Mouse (Mus musculus) midbrain, embryonic 14.5 days (tissue): ENCODE results near the gene Pld3. TPM values are rescaled to one million over a fixed set of nuclear protein-coding genes. Genes with fewer than 3 reads are reported as not detected.

ENCODE experiments used
- ATAC-seq: fragments of 200-750 bp; cut with Nextera tagmentation; 2 replicates; pipeline ENCODE4 v1.8.0; 2017; ENCODE audit warnings: moderate number of reproducible peaks, moderate library complexity; ENCODE audit not compliant: low FRiP score, low TSS enrichment
- DNase-seq: peaks from one replicate; pipeline ENCODE4 v3.0.0-alpha.2; 2015
- H3K27ac ChIP-seq: fragments of 300-500 bp; sonication (generic); replicated peaks from 2 replicates; pipeline ENCODE4 v1.5.1; 2014; ENCODE audit warnings: mild to moderate bottlenecking, low read depth, low read length, moderate library complexity
- H3K27me3 ChIP-seq: fragments of 300-500 bp; sonication (generic); 2 replicates; pipeline ENCODE4 v1.6.1; 2014; ENCODE audit warnings: low read length, control low read depth, mixed read lengths; ENCODE audit not compliant: control insufficient read depth, insufficient read depth
- H3K36me3 ChIP-seq: fragments of 300-500 bp; sonication (generic); 2 replicates; pipeline ENCODE4 v1.6.1; 2014; ENCODE audit warnings: low read length, control low read depth; ENCODE audit not compliant: control insufficient read depth, insufficient read depth
- H3K4me1 ChIP-seq: fragments of 300-500 bp; sonication (generic); 2 replicates; pipeline ENCODE4 v1.6.1; 2014; ENCODE audit warnings: mild to moderate bottlenecking, antibody characterized with exemption, low read length, control low read depth; ENCODE audit not compliant: control insufficient read depth, insufficient read depth
- H3K4me2 ChIP-seq: fragments of 300-500 bp; sonication (generic); 2 replicates; pipeline ENCODE4 v1.6.1; 2014; ENCODE audit warnings: mild to moderate bottlenecking, low read length, moderate library complexity
- H3K4me3 ChIP-seq: fragments of 300-500 bp; sonication (generic); replicated peaks from 2 replicates; pipeline ENCODE4 v1.5.1; 2014; ENCODE audit warnings: low read depth, low read length
- H3K9ac ChIP-seq: fragments of 300-500 bp; sonication (generic); replicated peaks from 2 replicates; pipeline ENCODE4 v1.6.1; 2014; ENCODE audit warnings: mild to moderate bottlenecking, low read length, moderate library complexity
- H3K9me3 ChIP-seq: fragments of 300-500 bp; sonication (generic); 2 replicates; pipeline ENCODE4 v1.6.1; 2016; ENCODE audit warnings: low read length, control low read depth, mixed read lengths; ENCODE audit not compliant: control insufficient read depth
- WGBS: fragments of 180-500 bp; shearing (Covaris S2); extraction: QIAGEN DNeasy Blood & Tissue Kit; methylation state at CpG from one replicate; pipeline ENCODE4 v1.1.7; 2014; 5-methylcytosine and 5-hydroxymethylcytosine counted together
- polyA plus RNA-seq: library from polyadenylated mRNA; unstranded; fragments of >200 nt; fragmentation: Nextera tagmentation; extraction: Ambion mirVana; gene quantifications from 2 replicates; pipeline ENCODE4 v1.2.1, GENCODE M21; 2014

Pld3 gene
- polyA plus RNA-seq, 1 experiment from 2014 or later: 114 TPM

GRCm38 (mm10) chr7:27576914-27577313 lies 23.9 kb upstream of the Pld3 start:
- DNase-seq (peak; percentile 44), ATAC-seq (no peak)
- Histone ChIP-seq H3K4me3 (no peak overlapping the region), H3K4me1 (no peaks in the 10 kb centered on the region), H3K27me3 (no peaks in the 10 kb centered on the region), H3K9ac (no peak overlapping the region), H3K27ac (no peak overlapping the region), H3K9me3 (no peaks in the 10 kb centered on the region), H3K36me3 (peaks cover 83% of the 10 kb centered on the region), H3K4me2 (no peak overlapping the region)
- WGBS: 69% methylated on average over 6 of the region's 6 CpGs

- Histone ChIP-seq H3K9me3 (no peaks in the 10 kb centered on the region), H3K4me1 (no peaks in the 10 kb centered on the region), H3K9ac (no peak overlapping the region), H3K27me3 (no peaks in the 10 kb centered on the region), H3K27ac (no peak overlapping the region), H3K4me3 (no peak overlapping the region), H3K36me3 (peaks cover 78% of the 10 kb centered on the region), H3K4me2 (no peak overlapping the region)
- ATAC-seq: no peak
- 93% methylated on average over 14 of the region's 14 CpGs for WGBS
- DNase-seq: no peak
These were observed 21.3 kb upstream of the Pld3 start for GRCm38 (mm10) chr7:27574124-27574880.

GRCm38 (mm10) chr7:27572133-27572532 lies 19.1 kb upstream of the Pld3 start:
- H3K4me2 ChIP-seq: no peak overlapping the region
- no peak overlapping the region for H3K27ac ChIP-seq
- ATAC-seq: no peak
- no peaks in the 10 kb centered on the region for H3K9me3 ChIP-seq
- no peaks in the 10 kb centered on the region for H3K27me3 ChIP-seq
- peaks cover 78% of the 10 kb centered on the region for H3K36me3 ChIP-seq
- over 99% methylated on average over 4 of the region's 4 CpGs for WGBS
- no peak overlapping the region for H3K9ac ChIP-seq
- no peaks in the 10 kb centered on the region for H3K4me1 ChIP-seq
- DNase-seq: no peak
- H3K4me3 ChIP-seq: no peak overlapping the region

GRCm38 (mm10) chr7:27569580-27570224 lies 16.7 kb upstream of the Pld3 start:
- ATAC-seq: no peak
- Histone ChIP-seq H3K9me3 (no peaks in the 10 kb centered on the region), H3K4me2 (no peak overlapping the region), H3K4me3 (no peak overlapping the region), H3K27me3 (no peaks in the 10 kb centered on the region), H3K4me1 (no peaks in the 10 kb centered on the region), H3K27ac (no peak overlapping the region), H3K9ac (no peak overlapping the region), H3K36me3 (peaks cover 73% of the 10 kb centered on the region)
- 92% methylated on average over 5 of the region's 5 CpGs for WGBS
- DNase-seq: no peak

- Histone ChIP-seq H3K9ac (no peak overlapping the region), H3K4me2 (no peak overlapping the region), H3K9me3 (no peaks in the 10 kb centered on the region), H3K4me1 (no peaks in the 10 kb centered on the region), H3K36me3 (peaks cover 75% of the 10 kb centered on the region), H3K27ac (no peak overlapping the region), H3K4me3 (no peak overlapping the region), H3K27me3 (no peaks in the 10 kb centered on the region)
- DNase-seq (no peak), ATAC-seq (no peak)
- WGBS: 93% methylated on average over 1 of the region's 1 CpGs
These were observed 8.0 kb upstream of the Pld3 start for GRCm38 (mm10) chr7:27560978-27561377.

- H3K9me3 ChIP-seq: no peaks in the 10 kb centered on the region
- H3K36me3 ChIP-seq: peaks cover 73% of the 10 kb centered on the region
- H3K27ac ChIP-seq: no peak overlapping the region
- H3K27me3 ChIP-seq: no peaks in the 10 kb centered on the region
- H3K4me2 ChIP-seq: no peak overlapping the region
- no peaks in the 10 kb centered on the region for H3K4me1 ChIP-seq
- no peak overlapping the region for H3K4me3 ChIP-seq
- DNase-seq: no peak
- ATAC-seq: no peak
- 87% methylated on average over 8 of the region's 8 CpGs for WGBS
- no peak overlapping the region for H3K9ac ChIP-seq
These were observed 7.4 kb upstream of the Pld3 start for GRCm38 (mm10) chr7:27560291-27560887.

- no peak for DNase-seq
- H3K9me3 ChIP-seq: no peaks in the 10 kb centered on the region
- H3K36me3 ChIP-seq: peaks cover 9% of the 10 kb centered on the region
- ATAC-seq: no peak
- WGBS: 62% methylated on average over 5 of the region's 5 CpGs
- H3K9ac ChIP-seq: peak overlapping the region; percentile 51; the same call in 1 of the 2 replicates
- peak overlapping the region; percentile 64 for H3K4me3 ChIP-seq
- no peak overlapping the region for H3K27ac ChIP-seq
- peak overlapping the region; percentile 75 for H3K4me2 ChIP-seq
- no peaks in the 10 kb centered on the region for H3K27me3 ChIP-seq
- peaks cover 7% of the 10 kb centered on the region; the same call in 1 of the 2 replicates for H3K4me1 ChIP-seq
These were observed 948 bp downstream of the Pld3 start for GRCm38 (mm10) chr7:27552070-27552469.

- Histone ChIP-seq H3K36me3 (no peaks in the 10 kb centered on the region), H3K4me3 (no peak overlapping the region), H3K27ac (no peak overlapping the region), H3K9me3 (no peaks in the 10 kb centered on the region), H3K4me1 (peaks cover 7% of the 10 kb centered on the region; the same call in 1 of the 2 replicates), H3K4me2 (no peak overlapping the region), H3K27me3 (no peaks in the 10 kb centered on the region), H3K9ac (no peak overlapping the region)
- DNase-seq (no peak), ATAC-seq (no peak)
- 80% methylated on average over 6 of the region's 6 CpGs for WGBS
These were observed 3.4 kb downstream of the Pld3 start for GRCm38 (mm10) chr7:27549597-27549996.
